Comparison of ENCODE assay signal across 11 mouse cellular contexts in the genomic region with DNA sequence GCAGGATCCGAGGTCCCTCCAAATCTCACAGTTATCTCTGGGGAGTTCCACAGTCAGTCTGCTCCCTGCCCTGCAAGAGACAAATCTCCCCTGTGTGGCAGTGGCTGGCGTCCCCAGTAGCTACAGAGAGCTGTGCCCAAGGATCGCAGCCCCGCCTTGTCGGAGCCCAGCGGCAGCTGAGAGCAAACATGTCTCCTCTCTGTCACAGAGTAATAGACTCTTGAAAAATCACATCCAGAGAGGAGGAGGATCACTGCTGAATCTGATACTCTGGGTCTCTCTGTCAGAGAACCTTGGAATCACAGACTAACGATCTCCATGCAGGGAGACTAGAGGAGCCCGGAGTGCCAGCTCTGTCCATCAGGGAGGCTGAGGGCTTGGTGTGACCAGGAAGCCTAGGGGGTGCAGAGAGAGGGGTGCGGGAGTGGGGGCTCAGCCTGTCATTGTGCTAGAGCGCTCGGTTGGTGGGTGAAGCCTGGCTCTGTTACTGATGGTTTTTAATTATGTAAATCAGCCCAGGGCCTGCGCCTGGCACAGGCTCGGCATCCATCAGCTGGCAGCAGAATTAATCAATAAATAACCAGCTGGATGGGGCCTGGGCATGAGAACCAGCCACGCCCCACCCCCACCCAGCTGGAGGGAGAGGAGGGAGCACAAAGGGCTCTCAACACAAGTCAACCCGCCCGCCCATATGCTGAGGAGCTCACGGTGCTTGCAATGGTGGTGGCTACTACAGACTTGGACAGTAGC. TPM values are rescaled to one million over a fixed set of nuclear protein-coding genes. Genes with fewer than 3 reads are reported as not detected.
DNase-seq lines count a peak whose midpoint lies in the region; ATAC-seq lines count a peak whose summit lies in the region.
"Had no signal": no experiment of that assay in that cellular context is flagged by ENCODE, and none has a peak within 500 bp of the region (broad histone marks: within the 10 kb centered on the region; RNA-seq: fewer than 3 reads in every experiment).

No protein-coding gene starts in this region.

- H3K36me3 ChIP-seq in forebrain, embryonic 15.5 days, result no peaks in the 10 kb centered on the region
- no peaks in the 10 kb centered on the region for H3K36me3 ChIP-seq in midbrain, embryonic 15.5 days (replicated peaks)
- no peaks in the 10 kb centered on the region for H3K36me3 ChIP-seq in heart, embryonic 10.5 days

- peak overlapping the region; percentile 33 for H3K4me2 ChIP-seq in forebrain, embryonic 15.5 days (replicated peaks)
- H3K4me2 ChIP-seq in midbrain, embryonic 15.5 days, result no peak overlapping the region

- intact Hi-C loops in left cerebral cortex, postnatal 36 days (cut with DNase I), result no loop called here
- intact Hi-C loops in heart, postnatal 36 days (cut with DNase I), result no loop called here

- 9% methylated on average over 17 of the region's 17 CpGs for WGBS in forebrain, embryonic 15.5 days
- WGBS in midbrain, embryonic 15.5 days, result 20% methylated on average over 17 of the region's 17 CpGs
- WGBS in heart, embryonic 10.5 days, result 41% methylated on average over 17 of the region's 17 CpGs

- no peaks in the 10 kb centered on the region for H3K27me3 ChIP-seq in forebrain, embryonic 15.5 days
- H3K27me3 ChIP-seq in midbrain, embryonic 15.5 days (replicated peaks), result no peaks in the 10 kb centered on the region
- H3K27me3 ChIP-seq in heart, embryonic 10.5 days (ENCODE audit: insufficient read depth, poor library complexity, severe bottlenecking), result peaks cover 48% of the 10 kb centered on the region

- no peaks in the 10 kb centered on the region for H3K9me3 ChIP-seq in forebrain, embryonic 15.5 days
- no peaks in the 10 kb centered on the region for H3K9me3 ChIP-seq in midbrain, embryonic 15.5 days
- no peaks in the 10 kb centered on the region for H3K9me3 ChIP-seq in heart, embryonic 10.5 days

- peak overlapping the region; percentile 28 for H3K9ac ChIP-seq in forebrain, embryonic 15.5 days (replicated peaks)
- H3K9ac ChIP-seq in midbrain, embryonic 15.5 days, result no peak overlapping the region

- DNase-seq in cerebellum, postnatal 10 days, result peak; percentile 83 to 89
- no peak for DNase-seq in cerebellum, adult 11-12 months
- peak; percentile 35 for DNase-seq in kidney, adult 9 months
- DNase-seq in heart, embryonic 10.5 days (ENCODE audit: low spot score), result no peak
- DNase-seq in left cerebral cortex, postnatal 36 days (ENCODE audit: low spot score in 2 of 2), result no peak
- DNase-seq in heart, postnatal 36 days, result no peak

- peak overlapping the region; percentile 97 for H3K27ac ChIP-seq in forebrain, embryonic 15.5 days (replicated peaks)
- peak overlapping the region; percentile 79 for H3K27ac ChIP-seq in midbrain, embryonic 15.5 days
- no peak overlapping the region for H3K27ac ChIP-seq in heart, embryonic 10.5 days

- 0 out of 2 replicates have a peak overlapping the region, but pooled peaks have one; percentile 3 for H3K4me3 ChIP-seq in forebrain, embryonic 15.5 days
- H3K4me3 ChIP-seq in midbrain, embryonic 15.5 days, result no peak overlapping the region
- H3K4me3 ChIP-seq in heart, embryonic 10.5 days, result no peak overlapping the region
- H3K4me3 ChIP-seq: erythroblast, embryonic 14.5 days had no signal

- H3K4me1 ChIP-seq in forebrain, embryonic 15.5 days, result peaks cover 33% of the 10 kb centered on the region
- peaks cover 29% of the 10 kb centered on the region for H3K4me1 ChIP-seq in midbrain, embryonic 15.5 days
- peaks cover 9% of the 10 kb centered on the region; the same call in 1 of the 2 replicates for H3K4me1 ChIP-seq in heart, embryonic 10.5 days

- ATAC-seq in forebrain, embryonic 15.5 days (replicated peaks), result peak; percentile 91
- peak; percentile 84 for ATAC-seq in midbrain, embryonic 15.5 days (replicated peaks)
- ATAC-seq: lung, postnatal 0 days had no signal

RNA-seq across cellular contexts. Expression of gene Elfn2, which starts 17.0 kb away (rescaled TPM):
- 6.2 and 6.8 TPM in 2 replicates for polyA plus RNA-seq in forebrain, embryonic 15.5 days (2015; fragmentation: Nextera tagmentation; extraction: Ambion mirVana)
- polyA plus RNA-seq in midbrain, embryonic 15.5 days (2015; fragmentation: Nextera tagmentation; extraction: Ambion mirVana), result 10.1 and 11.1 TPM in 2 replicates
- 0.02 TPM in 1 of 2 replicates, not detected in the other for polyA plus RNA-seq in heart, embryonic 10.5 days (2016; fragmentation: Nextera tagmentation; extraction: Ambion mirVana)
- total RNA-seq in left cerebral cortex, postnatal 36 days (2021), result 100 to 1,000 TPM; 130 to 159 TPM
- 1 to 10 TPM in 1 of 2 experiments, under 1 TPM in 1; 0.75 to 1.5 TPM for total RNA-seq in heart, postnatal 36 days (2021)
- polyA plus RNA-seq: limb, embryonic 11.5 days had no signal

RNA-seq across cellular contexts. Expression of gene Mfng, which starts 37.7 kb away (rescaled TPM):
- polyA plus RNA-seq in forebrain, embryonic 15.5 days (2015; fragmentation: Nextera tagmentation; extraction: Ambion mirVana), result 77.9 and 85.9 TPM in 2 replicates
- polyA plus RNA-seq in midbrain, embryonic 15.5 days (2015; fragmentation: Nextera tagmentation; extraction: Ambion mirVana), result 27.1 and 30.1 TPM in 2 replicates
- 5.5 and 10.3 TPM in 2 replicates for polyA plus RNA-seq in heart, embryonic 10.5 days (2016; fragmentation: Nextera tagmentation; extraction: Ambion mirVana)
- 1 to 10 TPM; 4.9 to 6.0 TPM for total RNA-seq in left cerebral cortex, postnatal 36 days (2021)
- 10 to 100 TPM; 11.2 to 11.8 TPM for total RNA-seq in heart, postnatal 36 days (2021)

Comparison
In these comparisons a context has a peak if more than half of its experiments do, and no peak if none do; other contexts are left out.
1. DNase-seq: peak in cerebellum, postnatal 10 days (2 of 2) and kidney, adult 9 months (single experiment); none in cerebellum, adult 11-12 months (single experiment), heart, embryonic 10.5 days (single experiment), left cerebral cortex, postnatal 36 days (0 of 2) and heart, postnatal 36 days (0 of 2).